Mouse (Mus musculus) adrenal gland, postnatal 4 days (tissue): ENCODE measurements around the gene BC051142. TPM values are rescaled to one million over a fixed set of nuclear protein-coding genes. Genes with fewer than 3 reads are reported as not detected.

Source experiments
- DNase-seq, 2 experiments: peaks; one replicate each; pipeline ENCODE4 v3.0.0; 2021 to 2022; ENCODE audit warnings: low spot score in 2 of 2, mixed read lengths in 2 of 2
- long read RNA-seq, 2 experiments: library from polyadenylated mRNA; stranded (forward); transcript quantifications; one replicate each; pipeline ENCODE4 v2.0.0; 2021
- total RNA-seq, 2 experiments: library from RNA; stranded (reverse); gene quantifications; 2 replicates each; pipeline ENCODE4 v1.2.3; 2021

BC051142 gene
- total RNA-seq = 1 to 10 TPM; 5.8 to 6.3 TPM
- long read RNA-seq, experiment 1, partial matches to known transcripts = 1 of 2 reads
- long read RNA-seq, experiment 1, other reads (novel, unspliced or antisense) = 0 of 2 reads
- long read RNA-seq, experiment 2, partial matches to known transcripts = 1 of 2 reads
- long read RNA-seq, experiment 2, other reads (novel, unspliced or antisense) = 1 of 2 reads

GRCm38 (mm10) chr17:34398711-34399393 is at the start of gene BC051142:
BC051142 (plus strand) TSS chr17:34398820.
- peak; percentile 33 to 60 for DNase-seq

- DNase-seq = peak; percentile 21 to 35
Measured at GRCm38 (mm10) chr17:34349429-34349828, 49.2 kb upstream of the BC051142 start.

GRCm38 (mm10) chr17:34354539-34354938 is 44.1 kb upstream of the BC051142 start, which contains the start of gene Btnl2:
Btnl2 (plus strand) TSS chr17:34354822.
- DNase-seq = no peak

DNA sequence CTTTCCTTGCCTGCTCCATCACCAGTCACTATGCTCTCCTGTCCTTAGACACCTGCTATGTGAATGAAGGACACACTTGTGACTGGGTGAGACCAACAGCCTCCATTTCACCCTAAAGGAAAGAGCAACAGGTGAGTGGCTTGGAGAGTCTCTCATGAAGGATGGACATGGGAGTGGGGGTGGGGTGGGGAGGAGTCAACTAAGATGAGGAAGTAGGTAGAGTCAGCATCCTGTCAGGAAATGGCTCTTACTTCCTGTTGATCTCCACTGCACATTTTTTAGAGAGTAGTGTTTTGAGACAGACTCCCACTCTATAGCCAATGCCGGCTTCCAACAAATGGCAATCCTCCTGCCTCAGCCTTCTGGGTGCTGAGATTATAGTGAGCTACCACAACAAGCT is 43.7 kb upstream of the BC051142 start:
- DNase-seq = no peak

DNA sequence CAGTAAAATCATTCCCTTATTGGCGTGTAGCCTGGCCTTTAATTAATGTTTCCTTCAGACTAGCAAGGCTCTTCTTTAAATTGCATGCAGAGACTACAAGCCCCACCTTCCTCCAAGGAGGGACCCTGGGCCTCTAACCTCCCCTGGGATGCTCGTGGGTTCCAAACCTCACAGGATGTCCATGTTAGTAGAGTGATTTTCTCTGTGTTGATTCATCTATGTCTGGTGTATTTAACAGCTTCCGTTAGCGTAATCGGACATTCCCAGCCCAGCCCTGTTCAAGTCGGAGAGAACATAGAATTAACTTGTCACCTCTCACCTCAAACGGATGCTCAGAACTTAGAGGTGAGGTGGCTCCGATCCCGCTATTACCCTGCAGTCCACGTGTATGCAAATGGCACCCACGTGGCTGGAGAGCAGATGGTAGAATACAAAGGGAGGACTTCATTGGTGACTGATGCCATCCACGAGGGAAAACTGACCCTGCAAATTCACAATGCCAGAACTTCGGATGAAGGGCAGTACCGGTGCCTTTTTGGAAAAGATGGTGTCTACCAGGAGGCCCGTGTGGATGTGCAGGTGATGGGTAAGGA is 35.6 kb upstream of the BC051142 start:
- no peak for DNase-seq

DNA sequence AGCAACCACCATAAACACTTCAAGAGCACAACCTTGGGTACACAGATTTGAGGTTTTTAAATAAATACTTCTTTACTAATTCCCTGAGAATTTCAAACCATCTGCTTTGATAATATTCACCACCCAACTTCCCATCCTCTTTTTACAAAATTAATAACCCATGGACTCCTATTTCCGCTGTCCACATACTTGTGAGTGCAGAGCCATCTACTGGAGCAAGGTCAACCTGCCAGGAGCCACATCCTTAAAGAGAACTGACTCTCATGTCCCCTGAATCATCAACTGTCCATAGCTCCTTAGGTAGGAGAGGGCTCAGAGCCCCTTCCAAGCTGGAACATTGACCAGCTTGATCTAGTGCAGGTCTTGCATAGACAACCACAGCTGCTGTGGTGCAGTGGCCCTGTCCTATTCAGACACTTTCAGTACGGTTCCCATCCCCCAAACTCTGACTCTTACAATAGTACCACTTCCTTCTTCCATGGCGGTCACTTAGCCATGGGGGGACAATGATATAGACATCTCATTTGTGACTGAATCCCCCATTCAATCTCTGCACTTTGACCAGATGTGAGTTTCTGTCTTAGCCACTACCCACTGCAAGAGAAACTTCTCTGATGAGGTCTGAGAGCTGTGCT is 34.8 kb upstream of the BC051142 start:
- DNase-seq = no peak

DNA sequence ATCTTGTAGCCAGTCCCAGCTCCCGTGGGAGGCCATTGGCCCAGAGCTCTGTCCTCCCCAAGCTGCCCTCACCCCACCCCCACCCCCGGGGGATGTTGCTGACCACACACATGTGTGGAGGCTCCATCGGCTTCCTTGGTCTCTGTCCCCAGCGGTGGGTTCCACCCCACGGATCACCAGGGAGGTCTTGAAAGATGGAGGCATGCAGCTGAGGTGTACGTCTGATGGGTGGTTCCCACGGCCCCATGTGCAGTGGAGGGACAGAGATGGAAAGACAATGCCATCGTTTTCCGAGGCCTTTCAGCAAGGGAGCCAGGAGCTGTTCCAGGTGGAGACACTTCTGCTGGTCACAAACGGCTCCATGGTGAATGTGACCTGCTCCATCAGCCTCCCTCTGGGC is 33.6 kb upstream of the BC051142 start:
- DNase-seq = no peak

DNA sequence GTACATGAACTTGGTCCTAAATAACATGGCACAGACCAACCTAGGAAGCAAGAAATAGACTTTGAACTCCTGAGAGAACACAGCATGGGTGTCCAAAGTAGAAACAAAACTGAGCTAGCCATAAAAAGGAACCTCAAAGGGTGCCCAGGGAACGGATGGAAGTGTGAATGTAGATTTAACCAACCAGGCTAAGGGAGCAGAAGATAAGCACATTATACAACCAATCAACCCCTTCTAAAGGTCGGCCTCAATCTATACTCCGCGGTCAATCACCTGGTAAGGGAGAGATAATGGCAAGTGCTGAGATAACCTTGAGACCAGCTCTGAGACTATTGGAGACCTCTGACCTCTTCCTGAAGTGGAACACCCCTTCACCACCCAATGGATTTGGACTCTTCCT is 28.1 kb upstream of the BC051142 start:
- no peak for DNase-seq

- DNase-seq = no peak
Measured at GRCm38 (mm10) chr17:34373055-34373709, 25.4 kb upstream of the BC051142 start.

GRCm38 (mm10) chr17:34376847-34377246 is 21.8 kb upstream of the BC051142 start, which contains the start of gene Btnl1:
Btnl1 (plus strand) TSS chr17:34377132.
- no peak for DNase-seq

GRCm38 (mm10) chr17:34377450-34378209 is 21.0 kb upstream of the BC051142 start:
- no peak for DNase-seq

DNA sequence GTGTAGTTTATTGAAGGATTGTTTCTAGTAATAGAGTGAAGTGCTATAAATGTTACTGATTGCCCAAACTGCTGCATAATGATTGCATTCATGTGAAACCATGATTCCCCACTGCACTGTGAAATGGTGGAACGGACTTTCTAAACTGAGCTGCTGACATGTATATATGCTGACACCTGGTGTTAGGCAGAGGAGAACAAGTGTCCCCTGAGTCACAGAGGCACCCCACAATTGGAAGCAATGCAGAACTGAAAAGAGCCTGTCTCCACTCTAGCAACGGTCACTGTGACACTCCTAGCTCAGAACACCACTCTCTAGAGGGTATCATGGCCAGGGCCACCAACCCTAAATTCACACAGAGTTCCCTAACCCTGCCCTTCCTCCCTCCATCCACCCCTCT is 19.9 kb upstream of the BC051142 start:
- no peak for DNase-seq

DNA sequence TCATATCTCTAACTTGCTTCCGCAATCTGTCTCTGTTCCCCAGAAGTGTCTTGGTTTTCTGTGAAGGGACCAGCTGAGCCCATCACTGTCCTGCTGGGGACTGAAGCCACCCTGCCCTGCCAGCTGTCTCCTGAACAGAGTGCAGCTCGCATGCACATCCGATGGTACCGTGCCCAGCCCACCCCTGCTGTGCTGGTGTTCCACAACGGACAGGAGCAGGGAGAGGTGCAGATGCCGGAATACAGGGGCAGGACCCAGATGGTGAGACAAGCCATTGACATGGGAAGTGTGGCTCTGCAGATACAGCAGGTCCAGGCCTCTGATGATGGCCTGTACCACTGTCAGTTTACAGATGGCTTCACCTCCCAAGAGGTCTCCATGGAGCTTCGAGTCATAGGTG is 19.2 kb upstream of the BC051142 start:
- no peak for DNase-seq

GRCm38 (mm10) chr17:34381876-34382275 is 16.7 kb upstream of the BC051142 start:
- DNase-seq = no peak

DNA sequence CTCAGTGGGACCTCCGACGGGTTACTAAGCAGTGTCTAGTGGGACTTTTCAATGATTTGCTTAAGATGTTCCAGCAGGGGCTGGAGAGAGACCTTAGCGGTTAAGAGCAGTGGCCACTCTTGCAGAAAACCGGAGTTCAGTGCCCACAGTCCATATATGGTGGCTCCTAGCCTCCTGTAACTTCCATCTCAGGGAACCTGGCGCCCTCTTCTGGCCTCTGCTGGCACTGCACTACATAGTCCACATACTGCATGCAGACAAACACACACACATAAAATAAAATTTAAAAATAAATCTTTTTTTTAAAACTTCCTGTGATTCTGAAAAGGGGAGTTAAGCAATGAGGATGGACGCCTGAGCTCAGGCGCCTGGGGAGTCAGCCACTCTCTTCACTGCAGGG is 15.4 kb upstream of the BC051142 start:
- DNase-seq = no peak

DNA sequence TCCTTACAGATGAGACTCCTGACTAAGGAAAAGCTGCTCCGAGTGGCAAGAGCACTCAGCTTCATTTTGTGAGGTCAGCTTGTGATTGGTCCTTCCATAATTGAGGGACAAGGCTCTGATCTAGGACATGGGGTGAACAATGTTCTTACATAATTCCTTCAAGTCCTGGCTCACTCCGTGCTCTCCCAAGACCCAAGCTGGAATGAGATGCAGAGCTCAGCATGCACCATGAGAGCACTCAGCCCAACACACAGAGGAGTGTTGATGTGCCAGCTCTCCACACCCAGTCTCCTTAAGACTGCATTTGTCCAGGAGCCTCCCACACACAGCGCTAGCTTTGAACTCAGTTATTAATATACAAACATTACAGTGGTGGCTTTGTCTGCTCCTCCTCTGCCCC is 13.9 kb upstream of the BC051142 start:
- DNase-seq = no peak

DNA sequence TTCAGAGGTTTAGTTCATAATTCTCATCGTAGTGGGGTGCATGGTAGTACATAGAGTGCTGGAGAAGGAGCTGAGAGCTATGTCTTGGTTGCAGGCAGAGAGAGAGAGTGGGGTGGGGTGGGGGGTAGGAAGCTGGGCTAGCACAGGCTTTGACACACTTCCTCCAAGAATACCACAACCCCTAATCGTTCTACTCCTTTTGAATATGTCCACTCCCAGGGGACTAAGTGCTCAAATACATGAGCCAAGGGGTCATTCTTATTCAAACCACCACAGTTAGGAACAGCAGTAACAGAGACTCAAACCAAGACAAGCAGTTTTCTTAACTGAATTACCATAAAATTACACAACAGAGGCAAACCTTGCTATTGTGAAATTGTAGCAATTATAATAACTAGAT is 12.0 kb upstream of the BC051142 start:
- no peak for DNase-seq

DNA sequence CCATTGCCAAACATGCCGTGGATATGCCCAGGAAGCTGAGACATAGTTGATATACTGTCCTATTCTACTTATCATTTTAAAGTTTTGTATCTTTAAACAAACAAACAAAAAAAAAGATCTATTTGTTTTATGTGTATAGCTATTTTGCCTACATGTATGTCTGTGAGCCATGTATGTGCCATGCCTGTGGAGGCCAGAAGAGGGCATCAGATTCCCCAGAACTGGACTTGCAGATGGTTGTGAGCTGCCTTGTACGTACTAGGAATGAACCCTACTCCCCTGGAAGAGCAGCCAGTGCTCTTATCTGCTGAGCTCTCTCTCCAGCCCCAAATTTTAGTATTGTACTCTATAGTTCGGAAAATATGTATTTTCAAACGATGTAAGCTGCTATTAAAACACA is 10.1 kb upstream of the BC051142 start:
- DNase-seq = no peak

- DNase-seq = no peak
Measured at GRCm38 (mm10) chr17:34391507-34391906, 7.1 kb upstream of the BC051142 start.

- no peak for DNase-seq
Measured at GRCm38 (mm10) chr17:34392321-34392720, 6.3 kb upstream of the BC051142 start.

- DNase-seq = no peak
Measured at GRCm38 (mm10) chr17:34397357-34397756, 1.3 kb upstream of the BC051142 start.
